Mouse (Mus musculus) bone marrow, adult 2 months (tissue): ENCODE data around the gene Txndc2. TPM values are rescaled to one million over a fixed set of nuclear protein-coding genes. Genes with fewer than 3 reads are reported as not detected.
A peak's percentile ranks its signal among the peaks of the same experiment; 100 is the strongest.
"Not testable (repeated sequence)": the region's sequence is repeated elsewhere in the genome, so short reads cannot be mapped to it uniquely, and the experiment has no call there.

Experiments used
- H3K27ac ChIP-seq: fragments of 200-500 bp; 2 replicates; pipeline ENCODE4 v1.5.1; 2012; ENCODE audit warnings: low read depth, mild to moderate bottlenecking, control low read depth, inconsistent platforms, low read length; ENCODE audit not compliant: control insufficient read depth, poor library complexity, insufficient read depth
- H3K4me1 ChIP-seq: fragments of 200-500 bp; 2 replicates; pipeline ENCODE4 v1.6.1; 2011; ENCODE audit warnings: low read length; ENCODE audit not compliant: control insufficient read depth, insufficient read depth
- H3K4me3 ChIP-seq: fragments of 200-500 bp; replicated peaks from 2 replicates; pipeline ENCODE3; 2011; ENCODE audit warnings: mild to moderate bottlenecking, low read depth, low read length, control low read depth; ENCODE audit not compliant: control insufficient read depth
- CTCF ChIP-seq: fragments of 200-500 bp; IDR thresholded peaks from 2 replicates; pipeline ENCODE4 v1.5.1; 2011; ENCODE audit warnings: low read length, control low read depth; ENCODE audit not compliant: control insufficient read depth, insufficient read depth
- POLR2A ChIP-seq: fragments of 200-500 bp; IDR thresholded peaks from 2 replicates; pipeline ENCODE4 v1.6.1; 2011; ENCODE audit warnings: low read depth, mild to moderate bottlenecking, control low read depth, low read length, borderline replicate concordance; ENCODE audit not compliant: control insufficient read depth
- WGBS: fragments of 180-500 bp; shearing (Covaris S2); methylation state at CpG from one replicate; pipeline ENCODE4 v1.1.7; 2018; 5-methylcytosine and 5-hydroxymethylcytosine counted together
- polyA plus RNA-seq: library from polyadenylated mRNA; stranded (reverse); fragments of >200 nt; gene quantifications from 2 replicates; pipeline ENCODE4 v1.2.4, GENCODE M21; 2011; ENCODE audit warnings: low replicate concordance; ENCODE audit not compliant: missing spikeins, insufficient read depth, insufficient read length

Txndc2 gene
- polyA plus RNA-seq, 1 experiment = not detected

DNA sequence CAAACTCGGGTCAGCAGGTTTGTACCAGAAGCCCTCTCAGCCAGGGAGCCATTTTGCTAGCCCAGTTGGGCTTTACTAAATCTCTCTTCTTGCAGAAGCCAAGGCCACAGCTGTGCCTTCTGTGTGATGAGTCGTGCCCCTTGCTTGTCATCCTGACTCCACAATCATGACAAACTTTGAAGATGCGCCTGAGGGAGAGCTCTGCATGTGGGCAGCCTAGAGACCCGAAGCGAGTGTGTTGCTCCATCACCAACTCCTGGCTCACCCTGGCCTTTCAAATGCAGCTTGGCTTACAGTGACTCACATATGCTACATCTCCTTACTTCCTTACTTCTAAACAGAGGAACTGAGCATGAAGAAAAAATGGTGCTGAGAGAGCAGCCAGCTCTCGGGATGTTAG lies 12.0 kb downstream of the Txndc2 start:
- TF ChIP-seq CTCF = no peak
- no peak for TF ChIP-seq POLR2A
- 54% methylated on average over 6 of the region's 6 CpGs for WGBS
- Histone ChIP-seq H3K27ac (no peak overlapping the region), H3K4me1 (no peaks in the 10 kb centered on the region), H3K4me3 (no peak overlapping the region)

DNA sequence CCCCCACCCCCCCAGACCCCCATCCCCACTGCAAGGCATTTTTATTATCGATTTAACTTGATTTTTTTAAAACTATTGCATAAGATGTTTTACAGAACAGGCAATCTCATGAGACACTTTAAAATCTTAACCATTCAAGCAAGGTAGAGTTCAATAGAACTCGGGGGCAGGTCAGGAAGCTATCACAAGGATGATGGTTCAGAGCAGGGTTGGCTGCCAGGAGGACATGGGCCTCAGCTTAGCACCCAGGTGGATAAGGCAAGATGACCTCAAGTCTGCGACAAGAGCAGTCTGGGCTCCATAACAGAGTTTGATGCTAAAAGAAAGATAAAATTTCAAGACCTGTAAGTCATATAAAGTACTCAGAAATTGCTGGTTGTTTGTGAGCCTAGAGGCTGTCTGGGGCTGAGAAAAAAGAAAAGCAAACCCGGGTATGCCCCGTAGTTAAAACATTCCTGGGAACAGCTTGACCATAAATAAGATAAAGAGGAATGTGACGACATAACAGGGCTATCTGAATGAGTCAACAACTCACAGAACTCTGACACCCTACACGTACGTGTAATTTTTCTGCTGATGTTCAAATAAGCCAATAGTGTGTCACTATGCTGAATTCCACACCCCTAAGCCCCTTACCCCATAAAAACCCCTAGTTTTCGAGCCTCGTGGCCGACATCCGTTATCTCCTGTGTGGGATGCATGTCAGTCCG lies 13.0 kb downstream of the Txndc2 start:
- WGBS = 77% methylated on average over 13 of the region's 13 CpGs
- H3K4me1 ChIP-seq, H3K27ac ChIP-seq, H3K4me3 ChIP-seq: not testable (repeated sequence)

DNA sequence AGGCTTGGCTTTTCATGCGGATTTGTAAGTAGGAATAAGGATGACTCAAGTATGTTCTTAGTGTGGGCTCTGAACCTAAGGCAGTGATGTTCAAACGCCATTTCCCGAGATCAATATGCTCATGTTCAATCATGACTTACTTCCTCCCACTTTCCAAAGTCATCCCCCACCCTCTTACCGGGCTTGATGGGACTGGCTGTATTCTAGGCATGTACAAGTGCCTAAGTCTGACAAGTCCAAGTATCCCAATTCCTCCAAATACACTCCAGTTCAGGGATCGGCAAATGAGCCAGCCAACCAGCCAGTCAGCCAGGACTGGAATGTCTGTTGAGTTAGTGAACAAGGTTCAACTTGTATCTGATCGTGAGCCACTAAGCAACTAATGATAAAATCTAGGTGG lies 15.7 kb downstream of the Txndc2 start:
- no peaks in the 10 kb centered on the region for H3K4me1 ChIP-seq
- 81% methylated on average over 6 of the region's 6 CpGs for WGBS
- H3K4me3 ChIP-seq = no peak overlapping the region
- no peak overlapping the region for H3K27ac ChIP-seq
- TF ChIP-seq CTCF (no peak), POLR2A (no peak)

DNA sequence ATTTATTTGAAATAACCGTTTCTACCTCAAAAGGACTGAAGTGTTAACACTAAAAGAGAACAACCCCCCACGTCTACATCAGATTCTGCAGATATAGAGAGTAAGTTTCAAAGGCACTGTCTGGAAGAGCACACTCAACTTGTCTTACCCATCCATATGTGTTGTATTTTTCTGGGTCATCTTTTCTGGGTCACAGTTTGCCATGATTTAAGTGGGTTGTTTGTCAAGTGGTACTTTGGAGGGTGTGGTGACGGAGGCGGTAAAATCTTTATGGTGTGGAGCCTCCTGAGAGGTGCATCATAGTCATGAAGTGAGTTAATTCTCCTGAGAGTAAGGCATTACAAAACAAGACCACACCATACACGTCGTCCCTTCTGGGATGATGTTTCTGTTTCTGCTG lies 16.4 kb downstream of the Txndc2 start:
- 87% methylated on average over 6 of the region's 6 CpGs for WGBS
- H3K27ac ChIP-seq = no peak overlapping the region
- no peak overlapping the region for H3K4me3 ChIP-seq
- no peaks in the 10 kb centered on the region for H3K4me1 ChIP-seq
- TF ChIP-seq POLR2A (no peak), CTCF (no peak)

DNA sequence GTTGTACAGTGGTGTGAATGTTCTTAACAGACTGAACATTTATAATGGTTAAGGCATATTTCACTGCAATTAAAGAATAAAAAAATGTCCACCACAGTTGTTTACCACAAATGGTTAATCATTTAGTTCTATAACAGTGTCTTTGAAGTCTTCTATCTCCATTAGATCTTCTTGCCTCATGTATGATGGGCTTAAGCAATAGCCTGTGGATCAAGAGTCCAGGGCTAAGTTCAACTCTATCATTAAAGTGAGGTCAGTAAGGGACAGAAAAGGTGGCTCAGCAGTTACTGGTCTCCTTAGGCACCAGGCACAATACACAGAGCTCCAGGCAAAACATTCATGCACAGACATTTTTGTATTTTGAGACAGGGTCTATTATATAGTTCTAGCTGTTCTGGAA lies 18.8 kb downstream of the Txndc2 start:
- Histone ChIP-seq H3K4me1 (no peaks in the 10 kb centered on the region), H3K4me3 (no peak overlapping the region)
- TF ChIP-seq POLR2A (no peak), CTCF (no peak)

DNA sequence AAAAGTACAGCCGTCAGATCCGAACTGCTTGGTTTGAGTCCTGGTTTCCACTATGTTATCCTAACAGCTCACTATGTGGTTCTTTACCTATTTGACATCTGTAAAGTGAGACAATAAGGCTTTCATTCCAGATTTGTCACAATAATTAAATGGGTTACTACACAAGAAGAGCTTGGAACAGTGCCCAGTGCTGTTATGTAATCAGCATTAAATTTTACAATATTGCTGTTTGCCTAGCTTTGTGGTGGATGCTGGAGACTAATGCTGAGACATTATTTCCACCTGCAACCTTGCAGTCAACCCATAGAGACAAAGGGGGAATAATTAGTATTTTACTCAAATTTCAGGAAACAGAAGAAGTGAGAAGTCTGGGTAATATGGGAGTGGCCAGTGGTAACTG lies 23.5 kb downstream of the Txndc2 start:
- WGBS = 91% methylated on average over 2 of the region's 2 CpGs
- no peaks in the 10 kb centered on the region for H3K4me1 ChIP-seq
- H3K4me3 ChIP-seq = no peak overlapping the region
- TF ChIP-seq CTCF = no peak
- TF ChIP-seq POLR2A = no peak
- H3K27ac ChIP-seq = no peak overlapping the region

More for the DNA sequence above, 18.8 kb downstream of the Txndc2 start:
- H3K27ac ChIP-seq = no peak overlapping the region

DNA sequence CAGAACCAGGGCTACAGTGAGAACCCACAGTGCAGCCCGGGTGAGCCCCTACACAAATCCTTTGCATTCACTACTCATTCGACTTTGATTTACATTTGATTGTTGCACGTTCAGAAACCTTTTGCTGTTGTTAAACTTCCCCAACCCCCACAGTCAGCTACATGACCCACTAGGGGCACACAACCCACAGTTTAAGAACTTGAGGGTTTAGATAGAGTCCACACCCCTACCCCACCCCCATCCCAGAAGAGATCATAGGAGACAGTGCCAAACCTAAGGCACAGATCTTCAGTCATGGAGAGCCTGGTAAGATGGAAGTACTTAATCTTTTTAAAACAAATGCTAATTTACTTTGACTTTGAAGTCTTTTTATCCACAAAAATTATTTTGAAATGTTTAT lies 26.3 kb downstream of the Txndc2 start:
- no peak for TF ChIP-seq POLR2A
- TF ChIP-seq CTCF = no peak
- no peaks in the 10 kb centered on the region for H3K4me1 ChIP-seq
- 33% methylated on average over 3 of the region's 3 CpGs for WGBS
- no peak overlapping the region for H3K27ac ChIP-seq
- H3K4me3 ChIP-seq = no peak overlapping the region

DNA sequence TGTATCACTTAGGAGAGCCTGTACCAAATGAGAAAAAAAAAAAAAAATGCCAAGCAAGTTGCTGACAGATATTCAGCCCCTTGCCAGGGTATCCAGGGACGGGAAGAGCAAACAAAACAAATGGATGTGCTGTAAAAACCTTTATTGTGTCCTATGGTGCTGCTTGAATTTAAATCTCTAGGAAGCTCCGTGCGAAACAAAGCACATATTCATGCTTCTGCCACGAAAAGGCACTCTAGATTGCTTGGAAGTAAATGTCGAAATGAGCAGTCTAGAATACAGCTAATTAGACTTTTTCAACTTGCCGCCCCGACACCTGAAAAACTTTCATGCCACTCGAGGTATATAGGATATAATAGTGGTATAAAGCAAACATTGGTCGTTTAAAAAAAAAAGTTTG lies 27.5 kb downstream of the Txndc2 start:
- H3K4me1 ChIP-seq = peaks cover 2% of the 10 kb centered on the region
- H3K27ac ChIP-seq = no peak overlapping the region; the same call in 1 of the 2 replicates
- TF ChIP-seq CTCF (no peak), POLR2A (no peak)
- peak overlapping the region; percentile 80 for H3K4me3 ChIP-seq
- WGBS = 5% methylated on average over 9 of the region's 9 CpGs
